Mouse (Mus musculus): ENCODE measurements at regions not wholly inside any gene's neighbourhood (a gene's known extent, or its start where the extent isn't known, plus 50 kb on each side); places are given as distances from the start of the nearest gene placed in this dataset.

DNA sequence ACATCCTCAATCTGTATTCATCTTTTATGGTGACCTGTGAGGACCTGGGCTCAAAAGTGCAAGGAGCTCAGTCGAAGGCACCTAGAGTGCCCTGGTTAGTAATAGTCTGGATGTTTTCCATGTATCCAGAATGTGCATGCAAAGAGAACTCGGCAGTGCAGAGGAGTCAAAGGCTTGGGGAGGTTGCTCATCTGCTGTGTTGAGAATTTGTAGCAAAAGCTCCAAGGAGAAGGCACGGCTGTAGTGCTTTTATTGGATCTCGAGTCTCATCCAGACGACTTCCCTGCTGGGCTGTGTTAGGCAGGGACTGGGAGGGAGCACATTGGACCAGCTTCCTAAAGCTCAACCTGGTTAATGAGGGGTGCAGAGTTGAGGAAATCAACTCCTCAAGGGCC, 97.3 kb upstream of the Wscd1 start:
- Histone ChIP-seq H3K79me2 (ENCODE audit: control insufficient read depth, insufficient read depth, low read length) (no peaks in the 10 kb centered on the region), H3K4me1 (ENCODE audit: control insufficient read depth, insufficient read depth, low read length) (no peaks in the 10 kb centered on the region), H3K27ac (replicated peaks; ENCODE audit: insufficient read depth, low read depth, low read length) (no peak overlapping the region), H3K27me3 (ENCODE audit: control insufficient read depth, insufficient read depth, low read length) (no peaks in the 10 kb centered on the region), H3K36me3 (ENCODE audit: control insufficient read depth, insufficient read depth, low read length) (no peaks in the 10 kb centered on the region), H3K9ac (ENCODE audit: low read depth, low read length) (no peak overlapping the region), H3K4me3 (ENCODE audit: insufficient read depth, low read depth, low read length) (no peak overlapping the region)
- 77% methylated on average over 5 of the region's 5 CpGs for WGBS
- TF ChIP-seq CTCF (IDR thresholded peaks at IDR 0.05; ENCODE audit: low read depth, low read length), result no peak
- DNase-seq (ENCODE audit: extremely low read depth, low read depth, low spot score), result no peak

DNA sequence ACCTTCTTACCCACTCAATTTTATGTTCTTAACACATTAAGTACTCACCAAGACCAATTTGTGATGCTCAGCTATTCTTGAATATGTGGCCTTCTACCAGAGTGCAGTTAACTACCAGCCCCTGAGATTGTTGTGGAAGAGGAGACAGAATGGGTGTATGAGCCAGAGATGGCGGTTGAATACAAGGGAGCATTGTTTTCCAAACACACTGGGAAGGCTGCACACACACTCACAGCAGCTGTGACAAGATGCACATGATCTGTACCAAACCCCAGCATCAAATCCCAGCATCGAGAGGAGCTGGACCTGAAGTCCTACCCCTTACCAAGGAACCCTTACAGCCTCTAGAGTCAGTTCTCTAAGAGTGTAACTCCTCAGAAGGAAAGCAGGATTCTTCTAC, 91.4 kb upstream of the Wscd1 start:
- 81% methylated on average over 2 of the region's 2 CpGs for WGBS
- Histone ChIP-seq H3K36me3 (ENCODE audit: control insufficient read depth, insufficient read depth, low read length) (no peaks in the 10 kb centered on the region), H3K27me3 (ENCODE audit: control insufficient read depth, insufficient read depth, low read length) (no peaks in the 10 kb centered on the region), H3K9ac (ENCODE audit: low read depth, low read length) (no peak overlapping the region), H3K27ac (replicated peaks; ENCODE audit: insufficient read depth, low read depth, low read length) (no peak overlapping the region), H3K4me3 (ENCODE audit: insufficient read depth, low read depth, low read length) (no peak overlapping the region), H3K4me1 (ENCODE audit: control insufficient read depth, insufficient read depth, low read length) (no peaks in the 10 kb centered on the region), H3K79me2 (ENCODE audit: control insufficient read depth, insufficient read depth, low read length) (no peaks in the 10 kb centered on the region)
- DNase-seq (ENCODE audit: extremely low read depth, low read depth, low spot score), result no peak
- TF ChIP-seq POLR2A (IDR thresholded peaks at IDR 0.05; ENCODE audit: extremely low read depth, insufficient read depth, low read length) (no peak), CTCF (IDR thresholded peaks at IDR 0.05; ENCODE audit: low read depth, low read length) (no peak)

DNA sequence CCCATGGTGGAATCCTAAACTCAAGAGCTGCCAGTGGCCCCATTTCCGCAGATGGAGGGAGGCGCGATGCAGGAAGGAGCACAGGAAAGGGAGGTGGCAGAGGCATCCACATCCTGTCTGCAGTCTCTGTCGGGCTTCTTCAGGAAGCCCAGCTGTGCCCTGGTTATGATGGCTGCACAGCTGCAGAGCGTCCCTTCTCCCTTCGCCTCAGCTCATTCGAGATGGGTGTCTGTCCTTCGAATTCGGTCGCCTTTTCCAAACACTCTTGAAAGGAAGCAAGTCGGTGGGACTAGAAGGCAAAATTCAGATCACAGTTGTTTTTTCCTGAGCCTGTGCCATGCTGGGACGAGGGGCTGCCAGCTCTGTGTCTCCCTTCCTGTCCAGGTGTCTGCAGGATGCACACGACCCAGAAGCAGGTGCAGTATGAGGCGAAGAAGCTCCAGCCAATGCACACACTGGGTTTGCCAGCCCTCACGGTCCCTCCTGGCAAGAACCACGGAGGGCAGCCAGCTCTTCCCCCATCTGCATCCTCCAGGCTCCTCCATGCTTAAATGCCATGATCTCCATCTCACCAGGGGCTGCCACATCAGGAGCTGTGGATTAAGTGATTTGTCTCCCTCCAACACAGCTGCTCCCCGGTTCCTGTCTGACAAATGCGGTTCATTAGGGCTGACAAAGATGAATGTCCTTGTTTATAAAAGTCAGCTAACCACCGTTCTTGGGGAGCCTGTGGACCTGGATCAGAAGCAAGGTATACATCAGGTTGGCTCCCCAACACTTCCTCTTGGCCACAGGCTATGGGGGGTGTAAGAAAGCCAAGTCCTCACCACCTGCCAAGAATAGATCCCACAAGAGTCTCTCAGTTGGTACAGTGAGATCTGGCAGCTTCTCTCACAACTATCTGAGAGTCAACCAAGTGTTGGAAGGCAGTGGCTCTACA, 79.3 kb upstream of the Wscd1 start:
- Histone ChIP-seq H3K79me2 (ENCODE audit: control insufficient read depth, insufficient read depth, low read length) (no peaks in the 10 kb centered on the region), H3K27me3 (ENCODE audit: control insufficient read depth, insufficient read depth, low read length) (no peaks in the 10 kb centered on the region), H3K4me3 (ENCODE audit: insufficient read depth, low read depth, low read length) (no peak overlapping the region), H3K36me3 (ENCODE audit: control insufficient read depth, insufficient read depth, low read length) (no peaks in the 10 kb centered on the region), H3K27ac (replicated peaks; ENCODE audit: insufficient read depth, low read depth, low read length) (no peak overlapping the region), H3K9ac (ENCODE audit: low read depth, low read length) (no peak overlapping the region), H3K4me1 (ENCODE audit: control insufficient read depth, insufficient read depth, low read length) (no peaks in the 10 kb centered on the region)
- 62% methylated on average over 19 of the region's 19 CpGs for WGBS
- TF ChIP-seq POLR2A (IDR thresholded peaks at IDR 0.05; ENCODE audit: extremely low read depth, insufficient read depth, low read length), result no peak
- TF ChIP-seq CTCF (IDR thresholded peaks at IDR 0.05; ENCODE audit: low read depth, low read length), result no peak
- no peak for DNase-seq (ENCODE audit: extremely low read depth, low read depth, low spot score)

DNA sequence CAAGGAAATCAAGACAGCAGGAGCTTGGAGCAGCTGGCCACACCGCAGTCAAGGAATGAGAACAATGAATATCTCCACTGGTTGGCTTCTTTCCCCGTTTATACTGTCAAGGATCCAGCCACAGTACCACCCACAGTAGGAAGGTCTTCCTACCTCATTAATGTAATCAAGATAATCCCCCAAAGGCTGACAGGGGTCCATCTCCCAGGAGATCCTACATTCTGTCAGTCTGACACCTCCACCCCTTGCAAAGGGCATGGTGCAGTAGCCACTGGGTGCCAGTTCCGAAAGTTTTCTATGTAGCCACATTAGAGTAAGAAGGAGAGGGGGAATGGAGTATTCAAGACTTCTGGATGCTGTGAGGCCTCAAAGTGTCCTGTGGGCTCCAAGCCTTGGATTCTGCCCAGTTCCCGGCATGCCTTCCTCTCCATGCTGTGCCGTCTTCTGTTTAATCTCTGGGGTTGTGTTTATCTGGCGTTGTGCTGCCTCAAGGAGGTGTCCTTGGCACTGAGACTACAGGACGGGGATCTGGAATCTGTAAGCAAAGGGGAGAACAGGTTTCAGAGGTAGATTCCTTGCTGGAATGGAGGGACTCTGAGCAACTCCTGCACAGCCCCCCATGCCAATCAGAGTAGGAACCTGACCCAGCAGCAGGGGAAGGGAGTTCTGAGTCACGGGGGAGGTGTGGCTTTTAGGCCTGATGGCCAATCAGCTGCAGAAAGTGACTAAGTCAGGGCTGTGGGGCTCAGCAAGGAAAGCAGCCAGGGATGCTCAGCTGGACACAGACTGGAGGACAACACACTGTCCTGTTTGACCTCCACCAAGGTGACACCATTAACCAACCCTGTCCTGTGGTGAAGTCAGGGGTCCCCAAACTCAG, 77.3 kb upstream of the Wscd1 start:
- TF ChIP-seq POLR2A (IDR thresholded peaks at IDR 0.05; ENCODE audit: extremely low read depth, insufficient read depth, low read length), result no peak
- TF ChIP-seq CTCF (IDR thresholded peaks at IDR 0.05; ENCODE audit: low read depth, low read length), result no peak
- Histone ChIP-seq H3K79me2 (ENCODE audit: control insufficient read depth, insufficient read depth, low read length) (no peaks in the 10 kb centered on the region), H3K4me1 (ENCODE audit: control insufficient read depth, insufficient read depth, low read length) (no peaks in the 10 kb centered on the region), H3K27me3 (ENCODE audit: control insufficient read depth, insufficient read depth, low read length) (no peaks in the 10 kb centered on the region), H3K9ac (ENCODE audit: low read depth, low read length) (no peak overlapping the region), H3K4me3 (ENCODE audit: insufficient read depth, low read depth, low read length) (no peak overlapping the region), H3K36me3 (ENCODE audit: control insufficient read depth, insufficient read depth, low read length) (no peaks in the 10 kb centered on the region), H3K27ac (replicated peaks; ENCODE audit: insufficient read depth, low read depth, low read length) (no peak overlapping the region)
- no peak for DNase-seq (ENCODE audit: extremely low read depth, low read depth, low spot score)
- WGBS, result 28% methylated on average over 8 of the region's 8 CpGs

DNA sequence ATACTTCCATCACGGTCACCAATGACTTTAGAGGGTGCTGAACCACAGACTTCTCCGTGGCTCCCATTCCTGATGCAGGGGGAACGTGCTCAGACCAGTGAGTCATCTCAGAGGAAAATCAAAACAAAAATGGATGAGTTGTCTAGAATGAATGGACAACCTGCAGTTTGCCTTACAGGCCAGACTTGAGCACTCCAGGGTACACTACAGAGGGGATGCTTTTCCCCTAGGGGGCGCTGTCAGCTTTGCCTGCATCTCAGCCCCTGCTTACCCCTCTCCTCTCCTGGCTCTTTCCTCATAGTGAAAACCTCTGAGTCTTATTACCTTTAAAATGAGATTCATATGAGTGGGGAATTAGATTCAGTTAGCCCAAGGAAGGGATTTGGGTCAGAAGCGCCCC, 75.4 kb upstream of the Wscd1 start:
- TF ChIP-seq POLR2A (IDR thresholded peaks at IDR 0.05; ENCODE audit: extremely low read depth, insufficient read depth, low read length) (no peak), CTCF (IDR thresholded peaks at IDR 0.05; ENCODE audit: low read depth, low read length) (peak; percentile 42)
- H3K27me3 ChIP-seq (ENCODE audit: control insufficient read depth, insufficient read depth, low read length), result no peaks in the 10 kb centered on the region
- H3K9ac ChIP-seq (ENCODE audit: low read depth, low read length), result no peak overlapping the region
- H3K36me3 ChIP-seq (ENCODE audit: control insufficient read depth, insufficient read depth, low read length), result no peaks in the 10 kb centered on the region
- H3K4me3 ChIP-seq (ENCODE audit: insufficient read depth, low read depth, low read length), result no peak overlapping the region
- no peaks in the 10 kb centered on the region for H3K4me1 ChIP-seq (ENCODE audit: control insufficient read depth, insufficient read depth, low read length)
- H3K79me2 ChIP-seq (ENCODE audit: control insufficient read depth, insufficient read depth, low read length), result no peaks in the 10 kb centered on the region
- 46% methylated on average over 5 of the region's 5 CpGs for WGBS
- DNase-seq (ENCODE audit: extremely low read depth, low read depth, low spot score), result no peak
- no peak overlapping the region for H3K27ac ChIP-seq (replicated peaks; ENCODE audit: insufficient read depth, low read depth, low read length)

Data from liver, adult 2 months (tissue).